Mouse (Mus musculus): ENCODE results near the gene Ptpre.

GRCm38 (mm10) chr7:135684938-135685337 lies 147.7 kb downstream of the Ptpre start:
- no peak for TF ChIP-seq CTCF (conservative IDR thresholded peaks at IDR 0.05; ENCODE audit: low read length)
- no peak for TF ChIP-seq NANOG (IDR thresholded peaks at IDR 0.05; ENCODE audit: borderline replicate concordance, low read length)
- no peak for TF ChIP-seq POU5F1 (IDR thresholded peaks at IDR 0.05; ENCODE audit: borderline replicate concordance, low read length)

Data from E14TG2a.4 (cell line).